Mouse (Mus musculus): ENCODE data around the gene St5.

GRCm38 (mm10) chr7:109511838-109512237 is 191.6 kb downstream of the St5 start:
- TF ChIP-seq CTCF (IDR thresholded peaks at IDR 0.05) (no peak), EP300 (IDR thresholded peaks at IDR 0.05) (no peak)
